Mouse (Mus musculus) urinary bladder, postnatal 36 days (tissue): ENCODE data around the gene Mink1.

Source experiments
- DNase-seq, 2 experiments: peaks; one replicate each; pipeline ENCODE4 v3.0.0; 2022; ENCODE audit warnings: low spot score in 2 of 2, mixed read lengths in 1 of 2

Gene Mink1

DNA sequence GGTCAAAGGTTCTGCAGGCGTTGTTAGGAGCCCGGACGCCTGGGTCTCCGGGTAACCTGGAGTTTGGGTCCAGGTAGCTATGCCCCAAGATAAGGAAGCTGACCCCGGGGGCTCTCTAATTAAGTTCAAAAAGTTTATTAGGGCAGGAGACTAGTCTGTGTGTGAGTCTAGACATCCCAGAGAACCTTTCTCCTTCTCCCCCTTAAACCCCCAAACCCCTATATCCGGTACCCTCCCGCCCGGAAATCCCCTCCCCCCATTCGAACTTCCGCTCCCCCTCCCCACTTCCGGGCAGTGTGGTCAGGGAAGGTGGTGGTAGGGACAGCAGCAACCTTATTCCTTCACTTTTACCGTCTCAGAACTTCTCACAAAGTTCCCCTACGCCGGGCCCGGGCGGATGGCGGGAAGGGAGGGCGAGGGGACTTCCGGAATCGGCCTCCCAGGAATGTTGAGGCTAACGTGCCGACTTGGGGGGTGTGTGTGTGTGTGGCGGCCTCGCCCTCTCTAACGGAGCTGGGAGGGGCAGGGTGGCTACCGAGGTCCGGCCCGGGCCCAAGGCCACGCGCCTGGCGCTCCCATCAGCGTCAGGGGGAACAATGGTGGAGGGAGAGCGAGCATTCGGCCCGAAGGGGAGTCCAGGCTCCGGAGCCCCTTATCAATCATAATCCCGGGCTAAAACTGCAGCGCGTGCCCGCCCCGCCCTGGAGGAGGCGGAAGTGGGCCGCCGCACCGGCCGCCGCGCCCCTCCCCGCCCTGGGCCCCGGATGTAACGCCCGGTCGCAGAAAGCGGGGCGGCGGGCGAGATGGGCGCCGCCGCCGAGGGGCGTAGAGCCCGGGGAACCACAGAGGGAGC, 90.9 kb downstream of the Mink1 start:
- peak; percentile 56 to 65 for DNase-seq

DNA sequence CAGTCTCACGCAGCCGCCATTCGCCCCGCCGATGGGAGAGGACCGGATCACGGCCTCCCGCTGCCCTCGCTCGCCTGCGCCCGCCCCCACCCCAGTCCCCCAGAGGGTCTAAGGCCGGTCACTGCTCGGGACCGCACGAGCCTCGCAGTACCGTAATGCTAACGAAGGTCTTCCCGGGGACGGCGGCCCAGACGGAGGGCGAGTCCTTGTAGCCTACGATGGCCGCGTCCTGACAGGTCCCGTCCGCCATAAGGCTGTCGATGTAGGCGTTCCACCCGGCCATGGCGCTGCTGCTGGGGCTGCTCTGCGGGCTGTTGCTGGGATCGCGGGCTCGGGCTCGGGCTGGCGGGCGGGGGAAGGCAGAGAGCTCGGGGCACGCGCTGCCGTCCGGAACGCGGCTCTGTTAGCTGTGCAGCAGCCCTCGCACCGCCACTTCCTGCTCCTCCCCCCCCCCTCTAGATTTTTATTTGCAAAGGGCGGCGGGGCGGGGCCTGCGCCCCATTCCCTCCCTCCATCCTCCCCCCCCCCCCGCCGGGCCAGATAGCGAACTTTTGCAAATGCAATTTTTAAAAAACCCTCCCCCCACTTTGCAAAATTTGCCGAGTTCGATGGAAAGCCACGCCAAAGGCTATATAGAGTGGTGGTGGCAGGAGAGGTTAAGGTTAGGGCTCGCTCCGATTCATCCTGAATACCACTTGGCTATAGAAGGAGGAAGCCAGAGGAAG, 91.7 kb downstream of the Mink1 start, which contains the start of gene Pfn1:
TSS of gene Pfn1 (minus strand) at position 447 of the 725 bp plus-strand sequence.
- peak; percentile 40 to 70 for DNase-seq

DNA sequence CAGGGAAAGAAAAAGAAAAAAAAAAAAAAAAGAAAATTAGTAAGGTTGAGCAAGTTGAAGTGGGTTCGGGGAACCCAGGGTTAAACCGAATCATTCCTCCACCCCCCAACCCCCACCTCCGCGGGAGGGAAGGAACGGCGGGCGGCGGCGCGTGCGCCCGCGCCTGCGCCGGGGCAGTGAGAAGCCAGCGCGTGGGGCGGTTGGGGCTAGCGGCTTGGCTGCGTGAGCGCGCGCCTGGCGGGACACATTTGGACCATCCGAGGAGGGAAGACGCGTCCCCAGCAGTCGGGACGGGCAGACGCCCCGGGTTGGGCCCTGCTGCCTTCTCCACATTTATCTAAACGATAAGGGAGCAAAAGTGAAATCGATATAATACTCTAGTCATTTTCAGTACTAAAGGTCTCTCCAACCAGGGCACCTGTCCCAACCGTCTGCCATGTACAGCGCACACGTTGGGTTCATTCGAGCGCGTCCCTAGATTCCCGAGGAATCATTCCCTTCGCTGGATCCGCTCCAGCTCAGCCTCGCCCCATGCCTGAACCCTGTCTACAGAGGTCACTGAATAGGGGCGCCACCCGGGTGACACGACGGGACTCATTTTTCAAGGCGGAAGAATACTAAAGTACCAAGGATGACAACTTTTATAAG, 92.4 kb downstream of the Mink1 start:
- peak; percentile 82 to 84 for DNase-seq

- DNase-seq = peak; percentile 70 to 72
Observed at GRCm38 (mm10) chr11:70655571-70656455, 93.1 kb downstream of the Mink1 start.

GRCm38 (mm10) chr11:70656456-70656927, 93.8 kb downstream of the Mink1 start:
- no peak for DNase-seq

DNA sequence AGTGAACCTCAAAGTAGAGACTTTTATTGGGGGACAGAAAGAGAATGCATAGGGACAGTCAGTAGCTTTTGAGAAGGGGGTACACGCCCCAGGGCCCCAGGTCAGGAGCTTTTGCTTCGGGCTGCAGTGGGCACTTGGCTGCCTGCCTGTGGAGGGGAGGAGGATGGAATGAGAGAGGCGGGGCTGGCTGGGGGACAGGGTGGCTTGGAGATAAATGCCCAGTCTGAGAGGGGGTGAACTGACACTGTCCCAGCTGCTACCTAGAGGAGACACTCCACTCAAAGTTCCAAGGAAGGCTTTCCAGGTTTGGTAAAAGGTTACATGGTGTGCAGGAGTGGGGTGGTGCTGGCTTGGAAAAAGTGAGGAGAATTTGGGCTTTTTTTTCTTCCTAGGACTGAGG, 94.3 kb downstream of the Mink1 start, which contains the start of gene Eno3:
TSS of gene Eno3 (plus strand) at position 239 of the 400 bp plus-strand sequence.
- no peak for DNase-seq

GRCm38 (mm10) chr11:70657573-70657972, 94.9 kb downstream of the Mink1 start:
- DNase-seq = no peak

DNA sequence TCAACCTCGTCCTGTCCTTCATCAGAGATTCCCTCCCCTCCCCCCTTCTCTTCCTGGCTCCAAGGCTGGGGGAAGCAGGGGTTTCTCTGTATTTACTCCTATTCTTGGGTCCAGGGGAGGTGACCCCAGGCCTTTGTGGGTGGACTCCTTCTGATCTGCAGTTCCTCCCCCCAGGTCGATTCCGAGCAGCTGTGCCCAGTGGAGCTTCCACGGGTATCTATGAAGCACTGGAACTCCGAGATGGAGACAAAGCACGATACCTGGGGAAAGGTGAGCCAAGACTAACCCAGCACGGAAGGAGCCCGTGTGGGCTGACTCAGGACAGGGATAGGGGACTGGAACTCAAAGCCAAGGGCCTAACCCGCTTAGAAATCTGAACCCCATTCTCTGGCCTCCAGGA, 95.3 kb downstream of the Mink1 start:
- DNase-seq = no peak

GRCm38 (mm10) chr11:70658521-70658920, 95.8 kb downstream of the Mink1 start:
- no peak for DNase-seq

GRCm38 (mm10) chr11:70658942-70659341, 96.3 kb downstream of the Mink1 start:
- DNase-seq = no peak

- no peak for DNase-seq
Observed at GRCm38 (mm10) chr11:70660571-70660970, 97.9 kb downstream of the Mink1 start.

GRCm38 (mm10) chr11:70663101-70663500, 100.4 kb downstream of the Mink1 start:
- no peak for DNase-seq

DNA sequence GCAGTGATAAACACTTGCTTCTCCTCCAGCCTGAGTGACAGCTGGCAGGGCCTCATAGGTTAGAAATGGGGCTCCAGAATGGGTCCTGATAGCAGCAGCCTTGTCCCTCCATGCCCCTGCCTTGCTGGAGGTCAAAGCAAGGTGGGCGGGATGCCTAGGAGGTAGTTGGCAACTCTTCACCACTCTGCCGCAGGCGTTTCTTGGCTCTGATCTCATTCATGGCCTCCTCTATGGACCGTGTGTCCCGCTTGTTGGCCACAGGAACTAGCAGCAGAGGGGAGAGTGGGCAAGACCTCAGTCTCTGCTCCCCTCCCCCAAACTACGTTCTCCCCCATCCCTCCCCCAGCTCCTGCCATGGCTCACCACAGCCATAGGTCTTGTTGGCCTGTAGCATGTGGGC, 101.3 kb downstream of the Mink1 start:
- no peak for DNase-seq
